Comparison of ENCODE assay signal across 24 mouse cellular contexts in genomic region chr11:33913061-33913460, GRCm38 (mm10). TPM values are rescaled to one million over a fixed set of nuclear protein-coding genes. Genes with fewer than 3 reads are reported as not detected.
"Had no signal": no experiment of that assay in that cellular context is flagged by ENCODE, and none has a peak within 500 bp of the region (broad histone marks: within the 10 kb centered on the region; RNA-seq: fewer than 3 reads in every experiment).

No protein-coding gene starts in this region.

- H3K4me2 ChIP-seq: heart, embryonic 11.5 days; hindbrain, embryonic 13.5 days; hindbrain, embryonic 15.5 days; limb, embryonic 15.5 days; liver, embryonic 12.5 days had no signal

- H3K9ac ChIP-seq: hindbrain, embryonic 13.5 days; hindbrain, embryonic 15.5 days; limb, embryonic 13.5 days; limb, embryonic 15.5 days; liver, embryonic 12.5 days; liver, embryonic 14.5 days had no signal

- DNase-seq: gastrocnemius, postnatal 14 days; gastrocnemius, postnatal 36 days; heart, adult 18-20 months; heart, postnatal 10 days; heart, postnatal 36 days; kidney, adult 11 months; kidney, adult 8-10 months; kidney, postnatal 14 days; kidney, postnatal 36 days; layer of hippocampus, adult 9-11 months; layer of hippocampus, postnatal 36 days; left cerebral cortex, postnatal 4 days had no signal

- H3K27ac ChIP-seq: hindbrain, embryonic 13.5 days; hindbrain, embryonic 15.5 days; hindbrain, postnatal 0 days; kidney, postnatal 0 days; limb, embryonic 15.5 days; liver, embryonic 12.5 days; liver, embryonic 14.5 days had no signal

- ATAC-seq: intestine, embryonic 16.5 days; liver, embryonic 12.5 days had no signal

- H3K36me3 ChIP-seq: hindbrain, embryonic 13.5 days; hindbrain, embryonic 15.5 days; limb, embryonic 13.5 days; limb, embryonic 15.5 days; liver, embryonic 12.5 days had no signal

- H3K4me3 ChIP-seq: hindbrain, embryonic 13.5 days; hindbrain, embryonic 15.5 days; limb, embryonic 13.5 days; limb, embryonic 15.5 days; liver, embryonic 12.5 days had no signal

- H3K27me3 ChIP-seq: hindbrain, embryonic 15.5 days; limb, embryonic 15.5 days; liver, embryonic 12.5 days had no signal

- H3K9me3 ChIP-seq: hindbrain, embryonic 13.5 days; hindbrain, embryonic 15.5 days; limb, embryonic 13.5 days; limb, embryonic 15.5 days; liver, embryonic 12.5 days had no signal

RNA-seq across cellular contexts. Expression of gene Kcnmb1, which starts 49.8 kb away (rescaled TPM):
- total RNA-seq: hematopoietic stem cell, adult 5-6 weeks; liver, adult 2 months had no signal
